Comparison of ENCODE assay signal across 20 mouse cellular contexts in genomic region chr4:97813035-97813434, GRCm38 (mm10). TPM values are rescaled to one million over a fixed set of nuclear protein-coding genes. Genes with fewer than 3 reads are reported as not detected.
"Had no signal": no experiment of that assay in that cellular context is flagged by ENCODE, and none has a peak within 500 bp of the region (broad histone marks: within the 10 kb centered on the region; RNA-seq: fewer than 3 reads in every experiment).

No protein-coding gene starts in this region.

- H3K27me3 ChIP-seq: lung, embryonic 15.5 days; megakaryocyte, embryonic 14.5 days; midbrain, embryonic 15.5 days; neural tube, embryonic 12.5 days; stomach, embryonic 15.5 days had no signal

- H3K36me3 ChIP-seq: lung, embryonic 15.5 days; midbrain, embryonic 13.5 days; midbrain, embryonic 15.5 days; neural tube, embryonic 12.5 days; stomach, embryonic 15.5 days had no signal

- DNase-seq: lung, postnatal 14 days; lung, postnatal 36 days; right cerebral cortex, postnatal 14 days; thymus, adult 2 months; thymus, postnatal 25 days; thymus, postnatal 4 days had no signal

- H3K4me2 ChIP-seq: lung, embryonic 15.5 days; midbrain, embryonic 11.5 days; midbrain, embryonic 13.5 days; midbrain, embryonic 15.5 days; neural tube, embryonic 12.5 days; stomach, embryonic 15.5 days had no signal

- H3K9me3 ChIP-seq: lung, embryonic 15.5 days; megakaryocyte, embryonic 14.5 days; midbrain, embryonic 13.5 days; midbrain, embryonic 15.5 days; neural tube, embryonic 12.5 days; stomach, embryonic 15.5 days had no signal

- H3K4me1 ChIP-seq: midbrain, embryonic 15.5 days had no signal

- H3K4me3 ChIP-seq: lung, embryonic 15.5 days; megakaryocyte, embryonic 14.5 days; midbrain, embryonic 13.5 days; midbrain, embryonic 15.5 days; neural tube, embryonic 12.5 days; stomach, embryonic 15.5 days had no signal

- H3K27ac ChIP-seq: lung, embryonic 15.5 days; macrophage; midbrain, embryonic 13.5 days; midbrain, embryonic 15.5 days; neural tube, embryonic 12.5 days; stomach, embryonic 15.5 days; stomach, postnatal 0 days had no signal

- H3K9ac ChIP-seq: lung, embryonic 15.5 days; midbrain, embryonic 13.5 days; midbrain, embryonic 15.5 days; neural tube, embryonic 12.5 days; stomach, embryonic 15.5 days had no signal

- ATAC-seq: lung, postnatal 0 days; midbrain, embryonic 13.5 days; midbrain, embryonic 15.5 days had no signal

RNA-seq across cellular contexts. Expression of gene E130114P18Rik, which starts 35.2 kb away (rescaled TPM):
- total RNA-seq: megakaryocyte progenitor cell, adult 5-6 weeks; monocyte, adult 5-6 weeks; neutrophil, adult 5-6 weeks had no signal
- polyA plus RNA-seq: macrophage; spleen, adult 2 months had no signal
